Mouse (Mus musculus): ENCODE results near the gene Lat2. TPM values are rescaled to one million over a fixed set of nuclear protein-coding genes. Genes with fewer than 3 reads are reported as not detected.
A peak's percentile ranks its signal among the peaks of the same experiment; 100 is the strongest.

Gene Lat2
- polyA plus RNA-seq, 1 experiment from 2014 or later, result 2.0 TPM

DNA sequence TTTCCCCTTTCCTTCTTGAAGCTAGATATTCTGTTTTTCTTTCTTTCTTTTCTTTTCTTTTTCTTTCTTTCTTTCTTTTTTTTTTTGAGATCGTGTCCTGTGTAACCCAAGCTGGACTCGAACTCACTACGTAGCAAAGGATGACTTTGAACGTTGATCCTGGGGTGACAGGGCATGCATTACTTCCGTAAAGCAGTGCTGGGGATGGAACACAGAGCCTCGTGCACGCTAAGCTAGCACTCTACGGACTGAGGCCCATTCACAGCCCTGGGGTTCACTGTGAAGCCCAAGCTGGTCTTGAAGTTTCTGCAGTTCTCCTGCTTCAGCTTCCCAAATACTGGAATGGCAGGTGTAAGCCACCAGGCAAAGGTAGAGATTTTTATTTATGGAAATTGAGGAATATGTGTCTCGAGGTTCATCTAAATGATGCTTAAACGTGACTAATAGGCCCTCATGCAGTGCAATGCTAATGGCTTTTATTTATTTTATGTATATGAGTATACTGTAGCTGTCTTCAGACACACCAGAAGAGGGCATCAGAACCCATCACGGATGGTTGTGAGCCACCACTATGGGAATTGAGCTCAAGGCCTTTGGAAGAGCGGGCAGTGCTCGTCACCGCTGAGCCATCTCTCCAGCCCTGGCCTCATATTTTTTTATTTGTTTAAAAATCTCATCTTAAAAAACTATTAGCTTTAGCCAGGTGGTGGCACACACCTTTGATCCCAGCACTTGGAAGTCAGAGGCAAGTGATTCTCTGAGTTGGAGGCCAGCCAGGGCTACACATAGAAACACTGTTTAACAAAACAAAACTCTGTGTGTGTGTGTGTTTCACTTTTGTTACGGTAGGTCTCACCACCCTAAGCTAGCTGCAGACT lies 31.6 kb downstream of the Lat2 start:
- WGBS, result 27% methylated on average over 15 of the region's 15 CpGs
- peak overlapping the region; percentile 77 for H3K9ac ChIP-seq
- peaks cover 9% of the 10 kb centered on the region; the same call in 1 of the 2 replicates for H3K4me1 ChIP-seq (replicated peaks)
- H3K27ac ChIP-seq, result 0 out of 2 replicates have a peak overlapping the region, but pooled peaks have one; percentile 67
- peak; percentile 52; the same call in 1 of the 2 replicates for ATAC-seq
- H3K4me2 ChIP-seq (replicated peaks), result peak overlapping the region; percentile 74
- H3K4me3 ChIP-seq (replicated peaks), result peak overlapping the region; percentile 83
- H3K9me3 ChIP-seq, result no peaks in the 10 kb centered on the region
- peaks cover 6% of the 10 kb centered on the region; the same call in 1 of the 2 replicates for H3K36me3 ChIP-seq
- no peaks in the 10 kb centered on the region for H3K27me3 ChIP-seq (replicated peaks)

DNA sequence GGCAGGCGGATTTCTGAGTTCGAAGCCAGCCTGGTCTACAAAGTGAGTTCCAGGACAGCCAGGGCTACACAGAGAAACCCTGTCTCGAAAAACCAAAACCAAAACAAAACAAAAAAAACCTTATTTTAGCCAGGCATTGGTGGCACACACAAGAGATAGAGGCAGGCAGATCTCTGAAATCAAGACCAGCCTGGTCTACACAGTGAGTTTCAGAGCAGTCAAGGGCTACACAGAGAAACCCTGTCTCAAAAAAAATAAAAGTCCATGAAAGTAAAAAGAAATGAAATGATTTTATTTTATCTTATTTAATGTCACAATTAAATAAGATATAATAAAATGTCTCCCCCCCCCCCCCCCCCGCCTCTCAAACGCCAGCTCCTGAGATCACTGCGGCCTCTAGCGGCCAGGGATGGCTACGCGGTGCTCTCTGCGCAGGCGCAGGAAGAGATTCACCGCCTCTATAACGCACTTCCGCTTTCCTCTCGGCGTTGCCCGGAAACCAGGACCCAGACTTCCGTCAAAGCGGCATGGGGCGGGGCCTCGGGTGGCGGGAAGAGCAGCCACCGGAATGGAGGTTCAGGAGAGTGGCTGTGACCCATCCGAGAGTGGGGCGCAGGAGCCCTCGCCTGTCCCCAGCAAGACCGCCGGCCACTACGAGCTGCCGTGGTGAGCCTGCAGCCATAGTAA lies 32.5 kb downstream of the Lat2 start:
- Histone ChIP-seq H3K27me3 (replicated peaks) (no peaks in the 10 kb centered on the region), H3K36me3 (peaks cover 5% of the 10 kb centered on the region; the same call in 1 of the 2 replicates), H3K9me3 (no peaks in the 10 kb centered on the region), H3K27ac (peak overlapping the region; percentile 67; the same call in 1 of the 2 replicates), H3K4me3 (replicated peaks) (peak overlapping the region; percentile 83), H3K4me1 (replicated peaks) (peaks cover 9% of the 10 kb centered on the region; the same call in 1 of the 2 replicates), H3K9ac (peak overlapping the region; percentile 77), H3K4me2 (replicated peaks) (peak overlapping the region; percentile 74)
- ATAC-seq, result peak; percentile 98
- WGBS, result 8% methylated on average over 27 of the region's 30 CpGs

- ATAC-seq, result no peak
- Histone ChIP-seq H3K27me3 (replicated peaks) (no peaks in the 10 kb centered on the region), H3K4me3 (replicated peaks) (no peak within 1 kb of the TSS), H3K9me3 (no peaks in the 10 kb centered on the region), H3K27ac (no peak within 1 kb of the TSS), H3K9ac (no peak within 1 kb of the TSS), H3K4me2 (replicated peaks) (no peak within 1 kb of the TSS), H3K36me3 (no peaks in the 10 kb centered on the region), H3K4me1 (replicated peaks) (peaks cover 9% of the 10 kb centered on the region; the same call in 1 of the 2 replicates)
- 83% methylated on average over 5 of the region's 5 CpGs for WGBS
Observed at GRCm38 (mm10) chr5:134581146-134581545, 33.7 kb downstream of the Lat2 start, which contains the start of gene Rfc2. Gene Rfc2 (plus strand): TSS chr5:134581366.

GRCm38 (mm10) chr5:134579135-134579534 lies 35.7 kb downstream of the Lat2 start:
- Histone ChIP-seq H3K9me3 (no peaks in the 10 kb centered on the region), H3K27me3 (replicated peaks) (no peaks in the 10 kb centered on the region), H3K4me3 (replicated peaks) (no peak overlapping the region), H3K4me2 (replicated peaks) (no peak overlapping the region), H3K36me3 (no peaks in the 10 kb centered on the region), H3K4me1 (replicated peaks) (peaks cover 9% of the 10 kb centered on the region; the same call in 1 of the 2 replicates), H3K27ac (no peak overlapping the region), H3K9ac (no peak overlapping the region)
- ATAC-seq, result no peak
- WGBS, result 64% methylated on average over 3 of the region's 3 CpGs

GRCm38 (mm10) chr5:134577534-134577933 lies 37.3 kb downstream of the Lat2 start:
- Histone ChIP-seq H3K9ac (no peak overlapping the region), H3K4me3 (replicated peaks) (no peak overlapping the region), H3K36me3 (no peaks in the 10 kb centered on the region), H3K27ac (no peak overlapping the region), H3K4me1 (replicated peaks) (peaks cover 2% of the 10 kb centered on the region; the same call in 1 of the 2 replicates), H3K27me3 (replicated peaks) (no peaks in the 10 kb centered on the region), H3K9me3 (no peaks in the 10 kb centered on the region), H3K4me2 (replicated peaks) (no peak overlapping the region)
- ATAC-seq, result no peak
- WGBS, result 87% methylated on average over 7 of the region's 7 CpGs

DNA sequence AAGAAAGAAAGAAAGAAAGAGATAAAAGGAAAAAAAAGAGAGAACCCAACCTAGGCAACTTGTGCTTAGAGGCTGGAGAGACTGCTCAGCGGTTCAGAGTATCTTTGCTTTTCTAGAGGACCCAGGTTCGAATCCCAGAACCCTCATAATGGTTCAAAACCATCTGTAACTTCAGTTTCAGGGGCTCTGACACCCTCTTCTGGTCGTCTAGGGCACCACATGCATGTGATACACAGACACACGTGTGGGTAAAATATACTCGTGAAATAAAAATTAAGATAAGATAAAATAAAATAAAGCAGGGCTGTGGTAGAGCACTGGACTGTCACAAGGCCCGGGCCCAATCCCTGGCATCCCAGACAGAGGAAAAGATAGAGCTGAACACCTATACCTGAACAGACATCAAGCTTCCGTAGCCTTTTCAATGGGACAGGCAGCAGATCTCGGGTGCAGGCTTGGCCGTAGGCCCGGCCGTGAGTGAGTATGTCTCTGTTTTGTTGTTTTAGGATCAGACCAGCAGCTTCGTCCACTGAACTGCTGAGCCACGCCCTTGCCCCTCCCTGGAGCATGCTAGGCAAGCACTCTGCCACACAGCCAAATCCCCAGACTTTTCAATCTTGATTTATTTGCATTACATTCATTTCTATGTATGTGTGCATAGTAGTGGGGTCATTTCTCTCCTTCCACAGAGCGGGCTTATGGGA lies 38.2 kb downstream of the Lat2 start:
- Histone ChIP-seq H3K4me2 (replicated peaks) (no peak overlapping the region), H3K9me3 (no peaks in the 10 kb centered on the region), H3K27ac (no peak overlapping the region), H3K9ac (no peak overlapping the region), H3K27me3 (replicated peaks) (no peaks in the 10 kb centered on the region), H3K36me3 (no peaks in the 10 kb centered on the region), H3K4me1 (replicated peaks) (peaks cover 4% of the 10 kb centered on the region; the same call in 1 of the 2 replicates), H3K4me3 (replicated peaks) (no peak overlapping the region)
- no peak for ATAC-seq
- WGBS, result 72% methylated on average over 14 of the region's 14 CpGs

- H3K4me2 ChIP-seq (replicated peaks), result no peak overlapping the region
- no peaks in the 10 kb centered on the region for H3K36me3 ChIP-seq
- no peaks in the 10 kb centered on the region for H3K27me3 ChIP-seq (replicated peaks)
- no peak overlapping the region for H3K9ac ChIP-seq
- H3K9me3 ChIP-seq, result no peaks in the 10 kb centered on the region
- no peak overlapping the region for H3K27ac ChIP-seq
- ATAC-seq, result no peak
- H3K4me3 ChIP-seq (replicated peaks), result no peak overlapping the region
- H3K4me1 ChIP-seq (replicated peaks), result peaks cover 4% of the 10 kb centered on the region; the same call in 1 of the 2 replicates
- 93% methylated on average over 5 of the region's 5 CpGs for WGBS
Observed at GRCm38 (mm10) chr5:134575833-134576232, 39.0 kb downstream of the Lat2 start.

DNA sequence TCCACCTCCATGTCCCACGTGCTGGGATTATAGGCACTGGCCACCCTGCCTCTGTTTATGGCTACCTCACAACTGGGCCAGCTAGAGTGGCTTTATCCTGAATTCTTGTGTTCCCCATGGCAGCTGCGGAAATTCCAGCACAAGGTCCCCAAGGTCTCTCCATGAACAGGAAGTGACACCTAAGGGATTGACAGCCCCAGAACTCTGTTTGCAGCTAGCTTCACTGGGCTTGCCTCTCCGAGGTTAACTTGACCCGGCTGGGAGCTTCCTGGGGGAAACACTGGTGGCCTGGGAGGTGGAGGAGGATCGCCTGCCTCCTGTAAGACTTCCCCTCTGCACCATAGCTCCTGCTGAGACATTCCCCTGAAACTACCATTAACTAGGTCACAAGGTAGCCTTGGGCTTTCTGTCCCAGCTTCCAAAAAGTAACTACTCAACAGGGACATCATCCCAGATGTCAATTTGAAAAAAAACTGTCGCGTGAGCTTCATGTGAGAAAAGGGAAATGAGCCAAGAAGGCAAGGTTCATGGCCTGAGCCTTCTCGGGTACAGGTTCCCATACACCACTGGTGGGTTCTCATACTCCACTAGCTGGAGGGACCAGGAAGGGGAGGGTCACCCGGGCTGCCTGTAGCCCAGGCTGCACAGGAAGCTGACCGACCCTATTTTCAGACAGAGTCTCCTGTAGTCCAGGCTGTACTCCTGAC lies 42.2 kb downstream of the Lat2 start:
- Histone ChIP-seq H3K9me3 (no peaks in the 10 kb centered on the region), H3K36me3 (no peaks in the 10 kb centered on the region), H3K4me1 (replicated peaks) (peaks cover 10% of the 10 kb centered on the region; the same call in 1 of the 2 replicates), H3K4me3 (replicated peaks) (peak overlapping the region; percentile 46), H3K4me2 (replicated peaks) (peak overlapping the region; percentile 85), H3K9ac (peak overlapping the region; percentile 21; the same call in 1 of the 2 replicates), H3K27me3 (replicated peaks) (no peaks in the 10 kb centered on the region), H3K27ac (peak overlapping the region; percentile 80)
- 0 out of 2 replicates have a peak, but pooled peaks have one; percentile 6 for ATAC-seq
- 36% methylated on average over 10 of the region's 10 CpGs for WGBS

- H3K27me3 ChIP-seq (replicated peaks), result no peaks in the 10 kb centered on the region
- H3K9ac ChIP-seq, result peak overlapping the region; percentile 21
- peaks cover 10% of the 10 kb centered on the region; the same call in 1 of the 2 replicates for H3K4me1 ChIP-seq (replicated peaks)
- peak overlapping the region; percentile 85 for H3K4me2 ChIP-seq (replicated peaks)
- no peaks in the 10 kb centered on the region for H3K9me3 ChIP-seq
- ATAC-seq, result peak; percentile 77
- H3K36me3 ChIP-seq, result no peaks in the 10 kb centered on the region
- WGBS, result 1% methylated on average over 23 of the region's 23 CpGs
- H3K27ac ChIP-seq, result peak overlapping the region; percentile 80
- peak overlapping the region; percentile 46 for H3K4me3 ChIP-seq (replicated peaks)
Observed at GRCm38 (mm10) chr5:134571730-134572507, 42.9 kb downstream of the Lat2 start.

GRCm38 (mm10) chr5:134568964-134569491 lies 45.8 kb downstream of the Lat2 start:
- H3K4me2 ChIP-seq (replicated peaks), result no peak overlapping the region
- H3K4me1 ChIP-seq (replicated peaks), result peaks cover 10% of the 10 kb centered on the region; the same call in 1 of the 2 replicates
- 39% methylated on average over 8 of the region's 8 CpGs for whole genome bisulfite sequencing
- H3K9me3 ChIP-seq, result no peaks in the 10 kb centered on the region
- ATAC-seq, result 0 out of 2 replicates have a peak, but pooled peaks have one; percentile 48
- H3K9ac ChIP-seq, result no peak overlapping the region
- H3K27me3 ChIP-seq (replicated peaks), result no peaks in the 10 kb centered on the region
- H3K4me3 ChIP-seq (replicated peaks), result no peak overlapping the region
- H3K27ac ChIP-seq, result peak overlapping the region; percentile 71
- no peaks in the 10 kb centered on the region for H3K36me3 ChIP-seq

Measured in intestine, embryonic 15.5 days (tissue).